Mouse (Mus musculus) cerebellum, adult 11-12 months (tissue): ENCODE measurements around the gene Rpl23.
"Not testable (repeated sequence)": the region's sequence is repeated elsewhere in the genome, so short reads cannot be mapped to it uniquely, and the experiment has no call there.

Source experiments
- DNase-seq: peaks from one replicate; pipeline ENCODE4 v3.0.0; 2022

The Rpl23 gene

DNA sequence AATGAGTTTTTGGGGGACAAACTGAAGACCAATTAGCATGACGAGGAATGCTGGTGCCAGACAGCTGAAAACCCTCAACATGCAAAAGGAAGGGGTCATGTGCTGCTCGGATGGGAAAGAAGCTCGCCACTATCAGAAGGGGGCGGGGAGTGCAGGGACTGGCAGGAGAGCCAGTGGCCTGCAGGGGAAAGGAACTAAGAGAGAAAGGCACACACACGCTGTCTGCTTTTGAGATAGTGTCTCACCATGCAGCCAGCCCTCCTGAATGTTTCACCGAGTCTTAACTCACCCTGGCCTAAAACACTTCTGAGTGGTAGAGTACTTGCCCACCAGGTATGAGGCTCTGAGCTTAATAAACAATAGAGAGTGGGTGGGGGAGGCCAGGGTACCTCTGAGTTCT is 23.3 kb downstream of the Rpl23 start:
- no peak for DNase-seq

DNA sequence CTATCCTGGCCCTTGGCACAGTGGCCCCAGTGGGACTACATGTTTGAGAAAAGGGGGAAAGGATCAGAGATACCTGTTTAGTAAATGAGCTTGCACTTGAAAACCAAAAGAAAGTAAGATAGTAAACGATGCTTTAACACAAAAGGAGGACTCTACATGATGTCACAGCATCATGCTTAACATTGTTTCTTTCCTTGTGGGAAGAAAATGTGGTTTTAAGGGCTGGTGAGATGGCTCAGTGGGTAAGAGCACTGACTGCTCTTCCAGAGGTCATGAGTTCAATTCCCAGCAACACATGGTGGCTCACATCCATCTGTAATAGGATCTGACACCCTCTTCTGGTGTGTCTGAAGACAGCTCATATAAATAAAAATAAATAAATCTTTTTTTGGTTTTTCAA is 24.1 kb downstream of the Rpl23 start:
- no peak for DNase-seq

DNA sequence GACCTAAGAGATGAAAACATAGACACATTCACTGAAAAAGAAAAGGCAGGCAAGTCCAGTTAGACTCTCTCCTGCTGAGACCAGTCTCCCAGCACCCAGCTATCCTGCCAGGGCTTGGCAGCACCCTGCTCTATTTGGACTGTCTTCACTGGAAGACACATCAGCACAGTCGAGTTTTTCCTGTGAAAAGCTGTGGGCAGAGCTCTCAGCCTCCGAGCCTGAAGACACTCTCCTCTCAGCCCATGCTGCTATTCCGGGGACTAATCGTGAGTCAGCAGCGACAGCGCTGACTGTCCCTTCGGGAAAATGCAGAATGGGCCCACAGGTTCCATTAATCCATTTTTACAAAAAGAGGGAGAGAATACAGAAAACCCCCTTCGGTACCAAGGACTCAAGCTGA is 29.0 kb downstream of the Rpl23 start:
- DNase-seq: no peak

DNA sequence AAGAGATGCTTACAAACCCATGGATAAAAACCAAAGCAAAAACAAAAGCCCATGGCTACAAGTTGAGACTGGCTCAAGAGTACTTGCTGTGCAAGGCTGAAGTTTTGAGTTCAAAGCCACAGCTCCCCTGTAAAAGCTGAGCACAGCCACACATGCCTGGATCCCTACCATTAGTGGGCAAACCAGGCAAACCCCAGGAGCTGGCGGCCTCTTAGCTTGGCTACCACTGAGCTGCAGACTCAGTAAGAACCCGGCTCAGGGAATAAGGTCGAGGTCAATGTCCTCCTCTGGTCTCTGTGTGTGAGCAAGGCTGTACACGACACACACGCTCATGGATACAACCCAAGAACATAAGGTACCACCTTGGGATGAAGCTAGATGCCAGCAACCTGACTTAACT is 33.7 kb downstream of the Rpl23 start:
- no peak for DNase-seq

DNA sequence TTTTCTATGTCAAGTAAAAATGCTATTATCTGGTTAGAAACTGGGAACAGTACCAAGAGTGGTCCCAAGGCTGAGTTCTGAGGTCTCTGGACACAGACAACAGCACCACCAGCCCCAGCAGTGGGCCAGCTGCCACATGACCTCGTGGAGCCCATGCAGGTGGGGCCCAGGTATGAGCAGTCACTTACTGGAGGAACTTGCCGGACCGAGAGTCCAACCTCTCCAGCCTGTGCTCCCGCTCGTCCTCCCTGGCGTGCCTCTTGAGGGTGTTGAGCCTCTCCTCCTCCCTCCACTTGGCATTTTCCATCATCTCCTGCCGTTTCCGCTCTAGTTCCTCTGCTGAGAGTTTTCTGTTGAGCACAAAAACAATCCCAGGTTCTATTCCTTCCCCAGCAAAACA is 34.5 kb downstream of the Rpl23 start:
- DNase-seq: peak; percentile 56

DNA sequence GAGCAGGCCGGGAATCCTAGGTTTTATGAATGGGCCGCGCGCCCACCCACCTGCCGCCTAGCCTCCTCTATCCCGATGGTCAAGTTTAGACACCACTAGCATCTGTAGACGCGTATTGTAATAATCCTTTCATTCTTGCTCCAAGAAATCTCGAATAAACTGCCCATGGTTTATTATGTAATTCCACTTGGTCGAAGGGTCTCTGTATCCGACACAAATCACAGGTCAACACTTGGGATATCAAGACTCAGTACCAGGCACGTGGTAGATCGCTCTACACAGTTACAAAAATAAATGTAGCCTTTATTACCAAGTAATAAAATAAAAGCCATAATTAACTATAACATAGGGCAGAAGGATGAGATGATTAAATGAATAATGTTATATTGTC is 36.9 kb downstream of the Rpl23 start:
- no peak for DNase-seq

DNA sequence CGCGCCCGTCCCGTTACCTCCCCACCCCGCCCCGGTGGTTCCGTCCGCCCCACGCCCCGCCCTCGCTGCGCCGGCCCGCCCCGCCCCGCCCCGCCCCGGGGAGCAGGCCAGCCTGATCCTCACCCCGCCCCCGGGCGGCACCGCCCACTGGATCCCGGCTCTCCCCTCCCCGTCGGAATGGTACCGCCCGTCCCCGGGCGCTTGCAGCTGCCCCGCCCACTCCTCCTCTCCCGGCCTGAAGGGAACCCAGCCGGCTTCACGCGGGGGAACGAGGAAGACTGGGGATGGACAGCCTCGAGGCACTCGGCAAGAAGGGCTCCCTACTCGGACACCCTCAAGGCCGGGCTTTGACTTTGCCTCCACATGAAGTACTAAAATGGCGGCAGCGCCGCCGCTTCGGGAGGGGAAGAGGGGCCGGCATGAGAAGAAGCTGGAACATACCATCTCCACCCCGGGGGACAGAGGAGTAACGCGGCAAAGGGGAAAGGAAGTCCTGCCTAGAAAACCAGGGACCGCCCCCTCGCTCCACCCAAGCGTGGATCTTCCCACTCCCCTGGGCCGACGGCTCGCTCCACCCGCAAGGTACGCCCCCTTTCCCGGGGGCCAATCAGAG is 37.4 kb downstream of the Rpl23 start:
- DNase-seq: peak; percentile 99

DNA sequence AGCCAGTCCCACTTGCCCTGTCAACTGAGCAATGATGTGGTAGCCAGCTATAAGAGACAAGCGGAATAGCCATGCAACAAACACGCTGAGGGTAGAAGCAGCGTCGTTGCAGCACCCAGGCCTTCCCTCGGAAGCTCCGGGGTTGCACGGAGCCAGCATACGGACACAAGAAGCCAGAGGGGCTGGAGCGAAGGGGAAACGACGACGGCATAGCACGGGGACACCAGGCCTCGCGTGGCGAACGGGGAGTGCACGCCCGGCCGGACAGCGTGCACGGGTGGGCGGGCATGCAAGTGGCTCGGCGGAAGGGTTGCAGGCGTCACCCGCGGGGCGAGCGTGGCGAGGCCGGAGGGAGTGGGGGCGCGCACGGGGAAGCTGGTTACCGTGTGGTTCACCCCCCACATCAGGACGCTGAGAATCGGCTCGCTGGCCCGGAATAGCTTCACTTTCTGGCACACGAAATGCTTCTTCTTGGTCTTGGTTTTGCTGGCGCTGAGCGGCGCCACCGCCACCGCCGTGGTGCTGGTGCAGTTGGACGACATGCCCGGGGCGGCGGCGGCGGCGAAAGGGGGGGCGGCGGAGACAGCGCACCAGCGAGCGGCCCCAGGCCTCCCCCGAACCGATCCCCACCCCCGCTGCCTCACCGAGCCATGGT is 38.0 kb downstream of the Rpl23 start, which contains the start of gene Pip4k2b:
TSS of gene Pip4k2b (minus strand) at position 642 of the 655 bp plus-strand sequence.
- no peak for DNase-seq

DNA sequence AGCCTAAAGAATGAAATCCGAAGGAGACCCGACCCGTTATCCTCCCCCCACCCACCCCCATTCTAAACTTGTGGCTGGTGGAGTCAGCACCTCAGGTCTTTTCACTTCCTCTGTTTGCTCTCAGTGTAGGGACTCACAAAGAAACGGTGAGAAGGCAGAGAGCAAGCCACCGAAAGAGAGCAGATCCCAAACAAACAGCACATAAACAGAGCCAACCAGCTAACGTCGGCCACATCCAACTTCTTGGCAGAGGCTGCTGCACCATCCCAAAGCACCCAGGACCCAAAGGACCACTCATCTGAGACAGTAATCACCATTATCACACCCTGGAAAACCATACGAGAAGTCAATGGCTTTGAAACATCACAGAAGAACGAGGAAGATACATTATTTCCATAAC is 38.8 kb downstream of the Rpl23 start:
- DNase-seq: no peak

DNA sequence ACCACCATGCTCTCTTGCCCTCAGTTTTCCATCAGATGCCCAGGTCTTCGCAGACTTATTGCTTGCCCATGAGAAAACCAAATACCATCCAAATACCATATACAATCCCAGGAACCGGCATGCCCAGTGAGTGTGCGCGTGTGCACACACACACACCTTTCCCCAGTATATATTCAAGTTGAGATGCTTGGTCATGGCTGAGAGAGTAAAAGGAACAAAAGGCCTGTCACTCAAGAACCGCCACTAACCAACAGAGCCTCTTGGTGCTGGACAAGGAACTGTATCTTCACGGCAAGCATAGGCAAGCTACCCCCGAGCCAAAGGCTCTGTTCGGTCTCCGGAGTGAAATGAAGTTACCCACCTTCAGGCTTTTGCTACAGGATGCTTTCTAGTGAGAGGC is 39.6 kb downstream of the Rpl23 start:
- no peak for DNase-seq

DNA sequence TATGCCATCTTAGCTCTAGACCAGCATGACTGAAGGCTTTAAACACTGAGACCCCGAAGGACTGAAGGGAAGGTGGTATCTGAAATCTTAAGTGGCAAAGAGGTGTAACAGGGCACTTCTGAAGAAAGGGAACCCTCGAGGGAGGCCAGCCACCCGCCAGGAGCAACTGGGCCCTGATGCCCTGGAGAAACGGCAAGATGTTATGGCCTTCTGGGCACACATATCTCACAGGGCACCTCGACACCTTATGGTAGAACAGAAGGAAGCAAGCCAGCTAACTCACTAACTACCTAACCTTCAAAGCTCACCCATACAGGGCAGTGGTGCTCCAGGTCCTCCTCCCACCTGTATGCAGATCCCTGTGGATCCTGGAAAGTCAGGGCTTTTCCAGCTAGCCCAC is 40.1 kb downstream of the Rpl23 start:
- no peak for DNase-seq

DNA sequence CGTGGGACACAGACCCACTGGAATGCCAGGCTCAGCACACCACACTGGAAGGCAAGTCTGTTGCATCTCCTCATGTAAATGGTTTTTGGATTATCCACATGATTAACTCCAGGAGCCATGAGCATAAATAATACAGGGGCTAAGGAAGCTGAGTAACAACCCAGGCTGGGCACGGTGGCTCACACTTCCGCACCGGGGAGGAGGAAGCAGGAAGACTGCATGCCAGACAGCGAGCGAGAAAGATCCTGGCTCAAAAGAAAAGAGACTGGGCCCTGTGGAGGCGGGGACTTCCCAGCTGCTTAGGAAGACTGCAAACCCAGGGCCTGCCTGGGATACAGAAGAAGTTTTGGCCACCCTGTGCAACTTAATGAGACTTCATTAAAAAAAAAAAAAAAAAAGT is 42.0 kb downstream of the Rpl23 start:
- DNase-seq: no peak

DNA sequence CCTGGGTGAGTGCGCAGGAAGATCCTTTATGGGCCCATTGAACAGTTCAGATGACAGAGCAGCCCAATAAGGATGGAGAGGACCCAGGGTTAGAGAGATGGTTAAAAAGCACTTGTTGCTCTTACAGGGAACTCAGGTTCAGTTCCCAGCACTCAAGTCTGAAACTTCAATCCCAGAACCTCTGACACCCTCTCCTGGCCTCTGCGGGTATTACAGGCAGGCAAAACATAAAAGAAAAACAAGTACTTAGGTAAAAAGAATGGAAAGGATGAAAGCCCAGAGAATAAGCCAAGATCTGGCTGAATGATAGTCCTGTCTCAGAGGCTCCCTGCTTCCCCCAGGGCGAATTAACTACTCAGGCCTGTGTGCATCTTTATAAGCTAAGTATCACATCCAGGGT is 43.1 kb downstream of the Rpl23 start:
- no peak for DNase-seq

DNA sequence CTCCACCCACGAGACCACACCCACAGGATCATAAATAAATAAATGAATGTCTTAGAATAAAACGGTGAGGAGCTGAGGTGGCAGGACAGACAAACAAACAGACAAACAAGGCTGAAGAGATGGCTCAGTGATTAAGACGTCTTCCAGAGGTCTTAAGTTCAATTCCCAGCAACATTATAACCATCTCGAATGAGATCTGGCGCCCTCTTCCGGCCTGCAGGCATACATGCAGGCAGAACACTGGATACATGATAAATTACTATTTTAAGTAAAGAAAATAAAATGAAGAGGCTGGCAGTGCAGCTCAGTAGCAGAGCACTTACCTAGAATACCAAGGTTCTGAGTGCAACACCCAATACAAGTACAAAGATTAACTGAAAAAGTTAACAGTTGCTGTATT is 43.5 kb downstream of the Rpl23 start:
- no peak for DNase-seq

DNA sequence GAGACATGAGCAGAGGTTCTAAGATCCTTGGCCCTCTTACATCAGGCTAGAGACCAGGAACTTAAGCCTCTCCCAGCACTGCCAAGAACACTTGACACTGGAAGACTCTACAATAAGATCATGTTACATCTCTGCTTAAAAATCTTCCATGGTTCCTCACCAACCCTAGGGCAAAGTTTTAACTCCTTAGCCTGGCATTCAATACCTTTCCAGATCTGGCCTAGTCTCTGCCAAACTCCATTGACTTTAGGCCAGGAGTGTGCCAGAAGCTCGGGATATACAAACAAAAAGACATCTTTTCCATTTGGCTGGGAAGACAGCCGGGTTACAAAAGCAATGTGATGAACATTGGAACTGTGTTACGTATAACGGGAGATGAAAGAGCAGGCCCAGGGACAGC is 44.6 kb downstream of the Rpl23 start:
- no peak for DNase-seq

DNA sequence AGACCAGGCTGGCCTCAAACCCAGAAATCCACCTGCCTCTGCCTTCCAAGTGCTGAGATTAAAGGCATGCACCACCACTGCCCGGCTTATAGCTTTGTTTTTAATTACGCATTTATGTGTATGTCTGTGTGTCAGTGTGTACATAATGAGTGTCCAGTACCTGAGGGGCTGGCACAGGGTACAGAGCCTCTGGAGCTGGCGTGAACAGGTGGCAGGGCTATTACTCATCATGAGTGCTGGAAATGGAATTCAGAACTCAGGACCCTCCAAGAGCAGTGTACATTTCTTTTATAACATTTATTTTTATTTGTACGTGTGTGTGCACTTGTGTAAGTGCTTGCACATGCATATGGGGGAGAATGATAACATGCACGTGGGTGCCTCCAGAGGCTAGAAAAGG is 45.6 kb downstream of the Rpl23 start:
- no peak for DNase-seq

DNA sequence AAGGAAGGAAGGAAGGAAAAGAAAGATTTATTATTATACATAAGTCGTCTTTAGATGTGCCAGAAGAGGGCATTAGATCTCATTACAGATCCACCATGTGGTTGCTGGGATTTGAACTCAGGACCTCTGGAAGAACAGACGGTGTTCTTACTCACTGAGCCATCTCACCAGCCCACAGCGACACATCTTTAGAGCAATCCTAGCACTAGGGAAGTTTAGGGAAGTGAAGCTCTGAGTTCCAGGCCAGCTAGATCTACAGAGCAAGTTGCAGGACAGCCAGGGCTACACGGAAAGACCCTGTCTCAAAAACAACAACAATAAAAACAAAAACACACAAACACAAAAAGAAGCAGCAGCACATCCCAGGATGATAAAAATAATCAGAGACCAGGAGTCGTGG is 47.4 kb downstream of the Rpl23 start:
- DNase-seq: not testable (repeated sequence)

DNA sequence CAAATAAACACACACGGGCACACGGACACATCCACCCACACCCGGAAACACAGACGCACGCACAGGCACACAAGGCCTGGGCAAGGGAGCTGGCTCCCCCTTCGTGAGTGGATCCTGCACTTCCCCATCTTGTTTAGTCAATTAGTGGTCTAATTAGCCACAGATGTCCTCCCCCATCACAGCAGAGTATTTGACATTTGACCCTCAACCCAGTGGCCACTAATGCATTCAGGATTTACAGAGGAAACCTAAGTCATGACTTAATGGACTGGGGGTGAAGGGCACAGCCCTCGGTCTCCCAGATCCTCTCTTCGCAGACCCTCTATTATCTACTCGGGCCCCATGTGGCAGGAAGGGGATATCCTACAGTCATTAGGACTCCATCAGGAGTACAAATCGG is 48.5 kb downstream of the Rpl23 start:
- DNase-seq: no peak

DNA sequence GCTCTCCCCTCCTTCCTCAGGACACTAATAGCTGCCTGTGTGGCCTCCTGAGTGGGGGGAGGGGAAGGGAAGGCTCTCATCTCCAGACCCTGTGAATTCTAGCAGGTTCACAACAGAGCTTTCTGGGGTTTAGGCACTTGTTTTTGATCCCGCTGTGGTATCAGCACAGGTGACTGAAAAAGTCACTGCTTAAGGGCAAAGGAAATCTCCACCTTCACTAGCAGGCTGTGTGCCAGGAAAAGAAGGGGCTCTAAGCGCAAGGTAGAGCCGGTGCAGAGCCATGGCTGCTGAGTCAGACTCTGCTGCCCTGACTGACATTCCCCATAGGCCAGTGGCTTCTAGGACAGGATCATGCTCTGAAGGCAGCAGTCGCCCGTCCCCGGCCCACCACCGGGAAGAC is 53.5 kb downstream of the Rpl23 start:
- no peak for DNase-seq

DNA sequence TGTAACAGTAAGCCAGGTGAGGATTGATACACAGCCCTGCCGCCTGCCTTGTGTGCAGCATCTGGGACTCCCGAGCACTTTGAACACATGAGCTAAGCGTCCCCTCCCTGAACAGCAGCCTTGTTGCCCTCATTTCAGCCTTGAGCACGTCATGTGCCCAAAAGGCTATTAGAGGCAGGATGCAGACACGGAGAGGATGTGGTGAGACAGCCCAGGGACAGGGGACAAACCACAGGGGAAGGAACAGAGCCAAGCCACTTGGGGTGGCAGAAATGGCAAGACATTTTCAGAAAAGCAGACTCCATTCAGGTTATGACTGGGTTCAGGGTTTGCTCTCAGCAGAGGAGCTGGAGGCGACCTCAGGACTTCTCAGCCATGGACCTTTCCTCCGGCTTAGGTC is 53.9 kb downstream of the Rpl23 start:
- no peak for DNase-seq
